Mouse (Mus musculus): ENCODE measurements around the gene Tmcc3.

DNA sequence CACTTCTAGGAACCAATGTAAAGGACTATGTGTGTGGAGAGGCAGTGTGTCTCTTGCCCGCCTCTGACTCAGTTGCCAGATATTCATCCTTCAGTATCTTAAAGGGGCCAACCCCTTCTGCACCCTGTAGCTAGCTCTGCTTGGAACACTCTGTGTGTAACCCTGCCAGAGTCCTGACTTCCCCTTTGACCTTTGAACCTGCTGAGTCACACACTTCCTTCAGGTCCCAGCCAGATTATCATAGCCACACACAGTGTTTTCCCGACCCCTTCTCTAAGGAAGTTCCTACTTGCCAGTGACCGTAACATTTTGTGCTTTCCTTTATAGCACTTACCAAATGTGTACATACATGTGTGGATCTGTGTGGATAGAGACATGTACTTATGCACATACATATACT is 93.7 kb downstream of the Tmcc3 start:
- TF ChIP-seq POLR2A (IDR thresholded peaks at IDR 0.05; ENCODE audit: insufficient read depth, low read depth, low read length) (no peak), EP300 (IDR thresholded peaks at IDR 0.05; ENCODE audit: insufficient read depth, low read depth, low read length) (no peak)
